Mouse (Mus musculus) ES-E14 (cell line): ENCODE measurements around the gene Fcnb.

Experiments
- CHD2 ChIP-seq: IDR thresholded peaks from 2 replicates; pipeline ENCODE4 v1.6.1; 2014; ENCODE audit warnings: mild to moderate bottlenecking, low read depth, low read length, inconsistent platforms
- HCFC1 ChIP-seq: IDR thresholded peaks from 2 replicates; pipeline ENCODE4 v1.6.1; 2012; ENCODE audit warnings: low read length, inconsistent platforms, borderline replicate concordance; ENCODE audit not compliant: insufficient read depth

GRCm38 (mm10) chr2:28059922-28060321 is 24.8 kb downstream of the Fcnb start:
- TF ChIP-seq CHD2 = no peak
- no peak for TF ChIP-seq HCFC1
